13 mouse cellular contexts compared by ENCODE assay signal in the genomic region with DNA sequence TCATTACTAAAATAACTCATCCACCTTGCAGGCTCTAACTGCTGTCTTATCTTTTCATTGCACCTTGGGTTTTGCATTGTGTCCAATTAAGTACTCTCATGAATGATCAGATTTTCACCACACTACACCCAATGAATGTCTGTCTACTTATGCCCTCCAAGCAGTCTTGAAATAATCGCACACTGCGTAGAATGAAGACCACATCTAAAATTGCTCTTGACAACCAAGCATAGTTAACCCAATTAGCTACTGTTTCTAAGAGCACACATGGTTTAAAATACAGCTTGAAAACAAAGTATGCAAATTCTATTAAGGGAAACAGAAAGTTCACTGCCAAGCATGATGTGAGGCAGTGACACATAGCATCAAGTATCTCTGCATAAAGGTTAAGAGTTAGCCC.
"Had no signal": no experiment of that assay in that cellular context is flagged by ENCODE, and none has a peak within 500 bp of the region (broad histone marks: within the 10 kb centered on the region; RNA-seq: fewer than 3 reads in every experiment).

No protein-coding gene starts in this region.

- H3K4me3 ChIP-seq: intestine, embryonic 15.5 days; limb, embryonic 15.5 days; liver, embryonic 15.5 days; myocyte; neural tube, embryonic 15.5 days had no signal

- H3K9ac ChIP-seq: intestine, embryonic 15.5 days; limb, embryonic 15.5 days; liver, embryonic 15.5 days; lung, embryonic 14.5 days; neural tube, embryonic 15.5 days had no signal

- H3K27ac ChIP-seq: intestine, embryonic 15.5 days; limb, embryonic 15.5 days; liver, embryonic 15.5 days; neural tube, embryonic 15.5 days had no signal

- H3K27me3 ChIP-seq: intestine, embryonic 15.5 days; limb, embryonic 15.5 days; liver, embryonic 15.5 days; neural tube, embryonic 15.5 days had no signal

- H3K36me3 ChIP-seq: intestine, embryonic 15.5 days; limb, embryonic 15.5 days; liver, embryonic 15.5 days; neural tube, embryonic 15.5 days had no signal

- H3K4me1 ChIP-seq: intestine, embryonic 15.5 days; limb, embryonic 15.5 days; liver, embryonic 15.5 days had no signal

- H3K9me3 ChIP-seq: intestine, embryonic 15.5 days; limb, embryonic 15.5 days; liver, embryonic 15.5 days; neural tube, embryonic 15.5 days had no signal

- DNase-seq: kidney, adult 18-20 months; kidney, postnatal 10 days; layer of hippocampus, postnatal 36 days; lung, embryonic 14.5 days; lung, postnatal 10 days; lung, postnatal 4 days; right cerebral cortex, postnatal 14 days; thymus, postnatal 4 days had no signal

- ATAC-seq: intestine, embryonic 15.5 days had no signal

- H3K4me2 ChIP-seq: intestine, embryonic 15.5 days; limb, embryonic 15.5 days; liver, embryonic 15.5 days; lung, embryonic 14.5 days; neural tube, embryonic 15.5 days had no signal
